Mouse (Mus musculus) ES-Bruce4 (cell line): ENCODE data around the gene Syngap1.

Experiments used
- EP300 ChIP-seq: IDR thresholded peaks from 2 replicates; pipeline ENCODE4 v1.6.1; 2011; ENCODE audit warnings: low read depth, low read length; ENCODE audit not compliant: insufficient read depth
- POLR2A ChIP-seq: IDR thresholded peaks from one replicate; pipeline ENCODE4 v1.8.1; 2011; ENCODE audit warnings: low read length; ENCODE audit not compliant: insufficient read depth

GRCm38 (mm10) chr17:26892635-26893375, 48.2 kb upstream of the Syngap1 start:
- TF ChIP-seq POLR2A (no peak), EP300 (no peak)
